Mouse (Mus musculus) erythroblast, embryonic 14.5 days (primary cell): ENCODE data around the gene Rbpjl. TPM values are rescaled to one million over a fixed set of nuclear protein-coding genes. Genes with fewer than 3 reads are reported as not detected.

Experiments used
- H3K27me3 ChIP-seq: 2 replicates; pipeline ENCODE4 v1.6.1; 2012; ENCODE audit warnings: inconsistent platforms; ENCODE audit not compliant: control insufficient read depth
- H3K36me3 ChIP-seq: 2 replicates; pipeline ENCODE4 v1.6.1; 2012; ENCODE audit warnings: mild to moderate bottlenecking, inconsistent platforms; ENCODE audit not compliant: control insufficient read depth
- H3K4me1 ChIP-seq: 2 replicates; pipeline ENCODE4 v1.6.1; 2012; ENCODE audit warnings: inconsistent platforms; ENCODE audit not compliant: control insufficient read depth
- H3K4me3 ChIP-seq: replicated peaks from 2 replicates; pipeline ENCODE3; 2012; ENCODE audit warnings: moderate library complexity, mild to moderate bottlenecking, inconsistent platforms
- H3K9me3 ChIP-seq: 2 replicates; pipeline ENCODE4 v1.6.1; 2012; ENCODE audit warnings: low read length, inconsistent platforms, mixed read lengths; ENCODE audit not compliant: control insufficient read depth
- GATA1 ChIP-seq: IDR thresholded peaks from 2 replicates; pipeline ENCODE4 v1.6.1; 2012; ENCODE audit warnings: low read length, inconsistent platforms, mixed read lengths
- TAL1 ChIP-seq: IDR thresholded peaks from 3 replicates; pipeline ENCODE4 v1.6.1; 2012; ENCODE audit warnings: low read length, inconsistent platforms, mixed read lengths
- polyA plus RNA-seq: library from polyadenylated mRNA; stranded (reverse); fragments of >175 nt; gene quantifications from 2 replicates; pipeline ENCODE4 v1.2.3, GENCODE M21; 2012

Rbpjl gene
- polyA plus RNA-seq, 1 experiment = not detected

DNA sequence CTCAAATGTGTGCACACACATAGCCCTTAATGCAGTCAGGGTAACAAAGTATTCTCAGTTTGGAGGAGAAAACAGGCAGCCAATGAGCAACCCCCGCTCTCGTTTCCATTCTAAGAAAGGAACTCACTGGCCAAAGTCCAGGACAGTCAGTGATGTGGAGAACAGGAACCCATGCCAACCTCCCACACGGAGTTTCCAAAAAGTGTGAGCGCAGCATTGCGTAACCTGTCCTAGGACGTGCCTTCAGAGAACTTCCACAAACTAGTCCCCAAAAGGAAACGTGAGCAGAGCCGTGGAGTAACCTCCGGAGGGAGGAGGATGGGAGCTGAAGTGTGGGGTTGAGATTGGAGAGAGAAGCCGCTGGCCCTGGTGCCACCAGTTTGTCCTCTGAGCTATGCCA lies 51.9 kb downstream of the Rbpjl start:
- TF ChIP-seq TAL1 = no peak
- no peak for TF ChIP-seq GATA1
- Histone ChIP-seq H3K36me3 (no peaks in the 10 kb centered on the region), H3K27me3 (peaks cover 8% of the 10 kb centered on the region), H3K4me3 (no peak overlapping the region), H3K9me3 (no peaks in the 10 kb centered on the region), H3K4me1 (no peaks in the 10 kb centered on the region)

DNA sequence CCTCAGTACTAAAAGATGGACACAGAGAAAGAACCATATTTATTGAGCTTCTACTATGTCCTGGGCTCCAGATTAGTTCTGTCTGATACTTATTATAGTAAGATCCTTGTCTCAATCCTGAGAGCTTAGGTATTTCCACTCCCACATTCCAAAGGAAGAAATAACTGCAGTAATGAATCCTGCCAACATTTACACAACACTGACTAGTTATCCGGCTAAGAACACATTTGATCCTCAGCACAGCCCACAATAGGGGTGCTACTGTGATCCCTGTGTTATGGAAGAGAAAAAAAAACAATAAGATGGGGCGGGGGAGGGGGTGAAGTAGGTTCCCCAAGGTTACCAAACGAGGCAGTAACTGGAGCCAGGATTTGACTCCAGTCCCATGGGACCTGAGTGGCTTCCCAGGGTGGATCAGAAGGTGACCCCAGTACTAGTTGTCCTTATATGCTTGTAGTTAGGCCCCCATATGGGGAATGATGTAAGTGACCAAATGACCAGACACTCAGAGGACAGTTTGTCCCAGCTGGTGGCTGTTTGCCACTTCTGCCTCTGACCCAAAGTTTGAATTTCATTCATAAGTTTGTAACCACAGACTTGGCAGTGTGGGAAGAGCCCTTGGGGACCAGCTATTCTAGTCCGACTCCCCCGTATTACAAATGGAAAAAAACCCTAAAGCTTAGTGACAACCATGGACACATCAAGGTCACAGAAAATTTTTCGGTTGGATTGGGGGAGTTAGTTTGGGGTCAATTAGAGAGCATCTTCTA lies 52.7 kb downstream of the Rbpjl start:
- no peaks in the 10 kb centered on the region for H3K36me3 ChIP-seq
- no peak for TF ChIP-seq TAL1
- no peak for TF ChIP-seq GATA1
- no peaks in the 10 kb centered on the region for H3K4me1 ChIP-seq
- H3K9me3 ChIP-seq = no peaks in the 10 kb centered on the region
- peaks cover 8% of the 10 kb centered on the region for H3K27me3 ChIP-seq
- no peak overlapping the region for H3K4me3 ChIP-seq

DNA sequence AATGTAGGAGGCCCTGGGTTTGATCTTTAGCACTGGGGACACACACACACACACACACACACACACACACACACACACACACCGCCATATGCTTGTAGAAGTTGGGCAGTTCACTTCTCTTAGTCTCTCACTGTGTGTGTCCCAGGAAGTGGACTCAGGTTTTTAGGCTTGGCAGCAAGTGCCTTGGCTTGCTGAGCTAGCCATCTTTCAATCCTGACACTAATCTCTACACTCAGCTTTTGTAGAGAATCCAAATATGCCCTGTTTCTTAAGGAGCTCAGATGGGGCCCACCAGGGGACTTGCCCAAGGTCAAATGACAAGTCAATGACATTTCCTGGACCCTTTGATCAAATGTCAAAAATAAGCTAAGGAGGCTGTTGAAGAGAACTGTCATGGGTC lies 53.5 kb downstream of the Rbpjl start:
- H3K9me3 ChIP-seq = no peaks in the 10 kb centered on the region
- no peak overlapping the region for H3K4me3 ChIP-seq
- H3K36me3 ChIP-seq = no peaks in the 10 kb centered on the region
- peaks cover 8% of the 10 kb centered on the region for H3K27me3 ChIP-seq
- TF ChIP-seq TAL1 (no peak), GATA1 (no peak)
- H3K4me1 ChIP-seq = peaks cover 7% of the 10 kb centered on the region

DNA sequence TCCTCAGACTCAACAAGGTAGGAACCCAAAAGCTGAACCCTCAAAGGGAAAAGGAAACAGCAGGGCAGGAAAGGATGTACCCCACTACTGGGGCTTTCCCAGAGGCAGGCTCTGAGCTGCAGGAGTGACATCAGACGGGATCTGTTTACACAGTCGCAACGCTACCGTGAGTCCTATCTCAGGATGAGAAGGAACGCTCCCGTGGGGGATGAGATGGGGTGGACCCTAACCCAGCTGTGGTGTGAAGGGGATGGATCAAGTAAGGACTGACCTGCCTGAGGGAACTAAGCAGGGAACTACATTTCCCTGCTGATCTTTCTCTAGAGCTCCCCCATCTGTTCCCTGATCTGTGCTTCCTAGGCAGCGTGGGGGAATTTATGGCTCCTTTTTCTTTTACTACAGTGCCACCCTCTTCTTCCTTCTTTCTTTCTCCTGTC lies 53.9 kb downstream of the Rbpjl start, which contains the start of gene Sys1:
Gene Sys1 (plus strand): TSS at position 101 of the 437 bp plus-strand sequence.
- H3K4me3 ChIP-seq = no peak within 1 kb of the TSS
- TF ChIP-seq GATA1 (no peak), TAL1 (no peak)
- no peaks in the 10 kb centered on the region for H3K9me3 ChIP-seq
- no peaks in the 10 kb centered on the region for H3K36me3 ChIP-seq
- peaks cover 11% of the 10 kb centered on the region for H3K4me1 ChIP-seq
- peaks cover 8% of the 10 kb centered on the region for H3K27me3 ChIP-seq

DNA sequence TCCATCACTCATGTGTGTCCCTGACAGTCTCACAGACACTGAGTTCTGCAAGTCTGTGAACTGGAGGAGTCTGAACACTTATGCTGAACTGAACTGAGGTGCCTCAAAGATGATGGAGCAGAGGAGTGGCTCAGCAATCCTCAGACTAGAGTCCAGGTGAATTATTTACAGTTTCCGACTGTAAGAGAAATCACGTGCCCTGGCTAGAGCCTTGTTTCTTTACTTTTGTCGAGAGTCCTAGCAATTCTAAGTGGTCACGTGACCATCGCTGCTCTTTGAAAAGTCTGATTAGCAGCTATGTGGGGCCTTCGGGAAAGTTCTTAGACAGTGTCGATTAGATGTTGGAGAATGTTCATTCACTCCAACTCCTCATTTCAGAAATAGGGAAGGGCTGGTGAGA lies 55.0 kb downstream of the Rbpjl start:
- no peak overlapping the region for H3K4me3 ChIP-seq
- H3K27me3 ChIP-seq = peaks cover 8% of the 10 kb centered on the region
- TF ChIP-seq TAL1 (no peak), GATA1 (no peak)
- H3K36me3 ChIP-seq = peaks cover 4% of the 10 kb centered on the region
- H3K9me3 ChIP-seq = no peaks in the 10 kb centered on the region
- H3K4me1 ChIP-seq = peaks cover 21% of the 10 kb centered on the region

DNA sequence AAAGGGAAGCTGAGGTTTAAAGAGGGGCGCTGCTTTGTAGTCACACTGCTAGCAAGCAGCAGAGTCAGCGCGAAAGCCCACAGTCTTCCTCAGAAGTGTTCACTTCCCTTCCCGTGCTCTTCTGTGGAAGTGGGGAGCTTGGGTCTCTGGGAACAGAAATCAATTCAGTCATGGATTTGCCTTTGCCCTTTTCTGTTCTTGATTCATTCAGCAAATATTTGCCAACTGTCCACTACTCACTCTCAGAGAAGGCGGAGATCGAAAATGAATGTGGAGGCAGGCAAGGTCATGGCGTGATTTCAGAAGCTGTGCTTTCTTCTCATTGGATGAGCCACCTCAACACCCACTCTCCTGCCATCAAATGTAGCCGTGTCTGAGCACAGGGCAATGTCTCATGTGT lies 55.6 kb downstream of the Rbpjl start:
- H3K36me3 ChIP-seq = peaks cover 10% of the 10 kb centered on the region
- no peaks in the 10 kb centered on the region for H3K9me3 ChIP-seq
- H3K4me1 ChIP-seq = peaks cover 25% of the 10 kb centered on the region
- H3K27me3 ChIP-seq = peaks cover 8% of the 10 kb centered on the region
- no peak for TF ChIP-seq TAL1
- no peak for TF ChIP-seq GATA1
- no peak overlapping the region for H3K4me3 ChIP-seq

DNA sequence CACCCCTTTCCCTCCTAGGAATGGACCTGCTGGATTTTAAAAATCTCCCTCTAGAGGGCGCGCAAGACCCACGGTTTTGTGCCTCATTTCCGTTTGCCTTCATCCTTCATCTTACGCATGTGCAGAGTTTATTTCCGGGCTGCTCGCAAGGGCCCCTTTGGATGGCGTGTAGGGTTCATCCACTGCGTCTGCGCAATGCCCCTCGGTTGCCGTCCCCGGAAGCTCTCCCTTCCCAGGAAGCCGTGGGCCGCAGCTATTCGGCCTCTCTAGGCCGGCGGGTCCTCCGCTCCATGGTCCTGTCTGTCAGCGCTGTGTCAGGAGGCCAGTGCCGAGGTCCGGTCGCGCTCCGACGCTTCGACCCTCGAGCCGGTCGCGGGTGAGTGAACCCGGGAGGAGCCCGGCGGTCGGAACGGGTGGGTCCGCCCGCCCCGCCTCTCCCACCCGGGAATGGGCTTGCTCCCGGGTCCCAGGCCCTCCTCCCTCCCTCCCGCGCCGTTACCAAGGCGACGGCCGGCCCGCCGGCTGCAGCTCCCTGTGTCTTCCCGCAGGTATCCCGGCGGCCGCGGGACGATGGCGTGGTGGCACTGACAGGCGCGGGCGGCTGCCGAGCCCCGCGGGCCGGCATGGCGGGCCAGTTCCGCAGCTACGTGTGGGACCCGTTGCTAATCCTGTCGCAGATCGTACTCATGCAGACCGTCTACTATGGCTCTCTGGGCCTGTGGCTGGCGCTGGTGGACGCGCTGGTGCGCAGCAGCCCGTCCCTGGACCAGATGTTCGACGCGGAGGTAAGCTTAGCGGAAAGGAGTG lies 58.0 kb downstream of the Rbpjl start, which contains the start of gene Gm20458:
Gene Gm20458 (plus strand): TSS at position 223 of the 807 bp plus-strand sequence.
- H3K9me3 ChIP-seq = no peaks in the 10 kb centered on the region
- H3K4me3 ChIP-seq = peak within 1 kb of the TSS; percentile 76
- H3K36me3 ChIP-seq = peaks cover 34% of the 10 kb centered on the region
- H3K27me3 ChIP-seq = peaks cover 8% of the 10 kb centered on the region
- TF ChIP-seq GATA1 (no peak), TAL1 (no peak)
- H3K4me1 ChIP-seq = peaks cover 34% of the 10 kb centered on the region

Other genes starting within 250 kb of the Rbpjl start
- gene Kcns1, start 232.0 kb upstream of the Rbpjl start, polyA plus RNA-seq = not detected in 2 replicates
- not detected in 2 replicates for gene Wfdc5, start 220.4 kb upstream of the Rbpjl start, polyA plus RNA-seq
- not detected in 2 replicates for gene Wfdc12, start 212.5 kb upstream of the Rbpjl start, polyA plus RNA-seq
- gene Wfdc15a, start 203.0 kb upstream of the Rbpjl start, polyA plus RNA-seq = not detected in 2 replicates
- gene Wfdc15b, start 181.5 kb upstream of the Rbpjl start, polyA plus RNA-seq = not detected in 2 replicates
- not detected in 2 replicates for gene Svs2, start 164.7 kb upstream of the Rbpjl start, polyA plus RNA-seq
- gene Svs3b, start 146.5 kb upstream of the Rbpjl start, polyA plus RNA-seq = not detected in 2 replicates
- not detected in 2 replicates for gene Svs4, start 124.7 kb upstream of the Rbpjl start, polyA plus RNA-seq
- not detected in 2 replicates for gene Svs3a, start 113.9 kb upstream of the Rbpjl start, polyA plus RNA-seq
- gene Svs6, start 86.4 kb upstream of the Rbpjl start, polyA plus RNA-seq = not detected in 2 replicates
- not detected in 2 replicates for gene Svs5, start 70.4 kb upstream of the Rbpjl start, polyA plus RNA-seq
- not detected in 2 replicates for gene Slpi, start 14.0 kb upstream of the Rbpjl start, polyA plus RNA-seq
- gene Matn4, start 2.0 kb downstream of the Rbpjl start, polyA plus RNA-seq = not detected in 2 replicates
- 0.03 TPM in 1 of 2 replicates, not detected in the other for gene Sdc4, start 40.7 kb downstream of the Rbpjl start, polyA plus RNA-seq
- 7.9 and 10.3 TPM in 2 replicates for gene Sys1, start 53.8 kb downstream of the Rbpjl start, polyA plus RNA-seq
- not detected in 2 replicates for gene Gm20458, start 57.8 kb downstream of the Rbpjl start, polyA plus RNA-seq
- gene Trp53tg5, start 70.6 kb downstream of the Rbpjl start, polyA plus RNA-seq = not detected in 2 replicates
- gene Dbndd2, start 83.0 kb downstream of the Rbpjl start, polyA plus RNA-seq = 0.09 and 0.11 TPM in 2 replicates
- gene Pigt, start 94.4 kb downstream of the Rbpjl start, polyA plus RNA-seq = 12.7 and 13.8 TPM in 2 replicates
- gene Wfdc2, start 159.3 kb downstream of the Rbpjl start, polyA plus RNA-seq = not detected in 2 replicates
- gene Spint3, start 170.3 kb downstream of the Rbpjl start, polyA plus RNA-seq = not detected in 2 replicates
- gene Wfdc6a, start 182.3 kb downstream of the Rbpjl start, polyA plus RNA-seq = not detected in 2 replicates
- gene Eppin, start 190.5 kb downstream of the Rbpjl start, polyA plus RNA-seq = not detected in 2 replicates
- gene Wfdc6b, start 210.4 kb downstream of the Rbpjl start, polyA plus RNA-seq = not detected in 2 replicates
- not detected in 2 replicates for gene Wfdc8, start 210.5 kb downstream of the Rbpjl start, polyA plus RNA-seq
- 0.05 TPM in 1 of 2 replicates, not detected in the other for gene Wfdc16, start 235.7 kb downstream of the Rbpjl start, polyA plus RNA-seq